Mouse (Mus musculus): Measurements from ENCODE around the gene Aurka.

Aurka gene

GRCm38 (mm10) chr2:172381341-172381740 lies 11.0 kb upstream of the Aurka start:
- no peak for DNase-seq

DNA sequence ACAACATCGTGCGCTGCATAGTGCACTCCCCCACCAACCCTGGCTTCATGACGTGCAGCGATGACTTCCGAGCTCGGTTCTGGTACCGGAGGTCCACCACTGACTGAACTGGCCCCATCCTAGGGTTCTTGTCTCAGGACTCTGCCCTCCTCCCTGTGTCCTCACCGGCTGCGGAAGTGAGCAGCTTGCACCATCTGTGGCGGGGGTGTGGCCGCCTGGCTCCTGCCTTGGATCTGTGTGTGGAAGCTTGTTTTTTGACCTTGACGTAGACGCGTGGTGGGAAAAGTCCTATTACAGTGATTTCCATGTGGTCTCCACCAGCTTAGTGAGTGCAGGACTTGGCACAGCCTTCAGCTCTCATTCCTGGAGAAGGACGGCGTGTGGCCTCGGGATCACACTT lies 10.2 kb upstream of the Aurka start:
- no peak for DNase-seq

DNA sequence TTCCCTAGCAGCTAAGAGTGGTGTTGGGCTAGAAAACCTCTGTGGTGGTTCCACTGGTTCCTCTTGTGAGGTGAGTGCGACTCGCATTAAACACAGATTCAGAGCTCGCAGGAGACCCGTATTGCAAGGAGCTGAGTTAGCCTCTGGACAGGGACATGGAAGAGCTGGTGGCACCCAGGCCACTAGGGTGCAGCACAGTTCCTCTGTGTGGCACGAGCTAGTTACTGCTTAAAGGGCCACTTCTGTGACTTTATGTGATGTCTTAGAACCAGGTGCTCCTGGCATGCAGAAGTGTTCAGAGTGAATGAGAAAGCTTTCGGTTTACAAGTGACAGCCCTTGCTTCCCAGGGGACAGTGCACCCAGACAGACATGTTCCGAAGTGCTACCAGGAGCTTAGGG lies 8.0 kb upstream of the Aurka start:
- DNase-seq, result no peak

- no peak for DNase-seq
Observed at GRCm38 (mm10) chr2:172376999-172377515, 6.7 kb upstream of the Aurka start.

DNA sequence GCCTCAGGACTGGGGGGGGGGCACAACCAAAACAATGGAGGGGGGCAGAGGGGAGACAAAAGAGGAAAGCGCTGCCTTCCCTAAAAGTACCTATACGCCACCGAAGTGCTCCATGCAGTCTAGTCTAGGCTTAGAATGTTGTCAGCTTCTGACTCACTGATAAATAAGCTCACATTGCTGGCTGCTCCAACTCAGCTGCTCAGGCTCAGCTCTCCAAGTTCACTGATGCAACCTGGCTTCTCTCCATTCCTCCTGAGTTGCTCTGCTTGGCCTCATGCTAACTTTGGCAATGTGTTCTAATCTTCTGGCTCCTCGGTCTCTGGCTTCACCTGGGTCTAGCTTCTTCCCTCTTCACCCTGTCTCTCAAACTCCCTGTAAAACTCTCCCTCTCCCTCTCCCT lies 6.2 kb upstream of the Aurka start:
- no peak for DNase-seq

DNA sequence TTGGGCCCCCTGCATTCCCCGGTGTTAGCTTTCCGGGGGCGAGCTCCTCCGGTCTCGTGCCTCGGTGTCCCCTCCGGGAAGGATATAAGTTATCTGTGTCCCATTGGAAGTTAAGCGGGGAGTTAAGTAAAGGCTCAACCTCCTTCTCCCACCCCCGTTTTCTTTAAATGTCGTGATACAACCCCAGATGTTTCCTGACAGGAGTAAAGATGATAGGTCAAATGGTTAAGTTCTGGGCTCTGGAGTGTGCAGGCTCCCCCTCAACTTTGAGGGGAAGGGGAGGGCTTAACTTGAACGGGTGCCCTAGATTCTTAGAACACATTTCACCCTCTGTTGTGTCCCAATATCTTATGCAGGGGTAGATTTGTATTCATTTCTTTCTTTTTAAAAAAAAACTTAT lies 923 bp upstream of the Aurka start:
- no peak for DNase-seq

- DNase-seq, result no peak
Observed at GRCm38 (mm10) chr2:172363176-172363575, 7.2 kb downstream of the Aurka start.

- no peak for DNase-seq
Observed at GRCm38 (mm10) chr2:172355833-172356232, 14.5 kb downstream of the Aurka start.

DNA sequence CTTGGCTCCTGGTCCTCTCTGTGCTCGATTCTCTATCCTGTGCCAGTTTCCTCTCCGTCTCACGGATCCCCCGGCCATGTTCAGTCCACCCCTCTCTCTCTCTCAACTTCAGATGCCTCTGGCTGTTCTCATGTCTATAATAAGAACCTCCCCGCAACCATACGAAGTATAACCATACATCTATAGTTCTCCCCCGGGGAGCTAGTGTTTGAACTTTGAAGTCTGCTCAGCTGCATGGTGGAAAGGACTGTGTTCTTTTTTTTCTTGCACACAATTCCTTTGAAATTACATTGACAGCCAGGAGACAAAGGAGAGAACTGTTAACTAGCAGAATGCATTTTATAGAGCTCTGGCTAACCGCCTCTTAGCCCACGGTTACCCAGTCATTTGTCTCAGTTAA lies 15.6 kb downstream of the Aurka start:
- DNase-seq, result no peak

- no peak for DNase-seq
Observed at GRCm38 (mm10) chr2:172353218-172353617, 17.1 kb downstream of the Aurka start.

DNA sequence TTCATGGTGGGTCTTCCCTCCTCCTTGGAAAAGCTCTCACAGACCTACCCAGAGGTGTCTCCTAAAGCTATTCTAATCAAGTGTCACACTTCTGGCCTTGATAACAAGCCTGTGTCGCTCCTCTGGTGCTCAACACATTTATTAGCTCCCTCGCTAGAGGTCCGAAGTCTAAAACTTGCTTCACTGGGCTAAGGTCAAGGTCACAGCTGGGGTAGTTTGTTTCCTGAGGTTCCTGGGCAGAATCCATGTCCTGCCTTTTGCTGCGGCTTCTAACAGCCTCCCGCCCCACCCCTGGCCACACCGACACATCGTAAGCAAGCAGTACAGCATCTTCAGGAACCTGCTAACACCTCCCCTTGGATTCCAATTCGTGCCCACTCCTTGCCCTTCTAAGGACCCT lies 19.6 kb downstream of the Aurka start:
- DNase-seq, result no peak

- DNase-seq, result no peak
Observed at GRCm38 (mm10) chr2:172349776-172350175, 20.6 kb downstream of the Aurka start.

DNA sequence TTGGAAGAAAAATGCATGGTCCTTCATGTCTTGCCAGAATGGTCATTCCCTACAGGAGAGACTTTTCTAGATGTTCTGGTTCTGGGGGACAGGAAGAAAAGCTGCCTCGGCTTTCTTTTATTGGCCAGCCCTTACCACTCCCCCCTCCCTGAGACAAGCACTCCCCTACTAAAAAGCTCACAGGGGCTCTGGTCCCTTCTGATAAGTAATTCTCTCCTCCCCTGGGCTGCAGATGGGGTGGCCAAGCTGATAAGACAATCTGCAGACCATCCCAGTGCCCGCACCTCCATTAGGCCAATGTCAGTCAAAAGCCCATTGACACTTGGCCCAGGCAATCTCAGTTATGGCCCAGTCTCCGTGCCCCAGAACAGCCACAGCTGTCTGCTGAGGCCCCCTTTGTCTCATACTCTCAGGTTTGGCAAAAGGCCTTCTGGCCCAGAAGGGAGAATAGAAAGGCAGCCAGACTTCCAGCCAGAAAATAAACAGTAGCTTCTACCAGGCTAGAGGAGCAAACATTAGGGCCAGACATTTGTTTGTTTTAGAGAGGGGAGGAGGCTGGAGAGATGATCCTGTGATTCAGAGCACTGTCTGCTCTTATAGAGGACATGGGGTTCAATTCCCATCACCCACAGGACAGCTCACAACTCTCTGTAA lies 21.9 kb downstream of the Aurka start:
- DNase-seq, result no peak

DNA sequence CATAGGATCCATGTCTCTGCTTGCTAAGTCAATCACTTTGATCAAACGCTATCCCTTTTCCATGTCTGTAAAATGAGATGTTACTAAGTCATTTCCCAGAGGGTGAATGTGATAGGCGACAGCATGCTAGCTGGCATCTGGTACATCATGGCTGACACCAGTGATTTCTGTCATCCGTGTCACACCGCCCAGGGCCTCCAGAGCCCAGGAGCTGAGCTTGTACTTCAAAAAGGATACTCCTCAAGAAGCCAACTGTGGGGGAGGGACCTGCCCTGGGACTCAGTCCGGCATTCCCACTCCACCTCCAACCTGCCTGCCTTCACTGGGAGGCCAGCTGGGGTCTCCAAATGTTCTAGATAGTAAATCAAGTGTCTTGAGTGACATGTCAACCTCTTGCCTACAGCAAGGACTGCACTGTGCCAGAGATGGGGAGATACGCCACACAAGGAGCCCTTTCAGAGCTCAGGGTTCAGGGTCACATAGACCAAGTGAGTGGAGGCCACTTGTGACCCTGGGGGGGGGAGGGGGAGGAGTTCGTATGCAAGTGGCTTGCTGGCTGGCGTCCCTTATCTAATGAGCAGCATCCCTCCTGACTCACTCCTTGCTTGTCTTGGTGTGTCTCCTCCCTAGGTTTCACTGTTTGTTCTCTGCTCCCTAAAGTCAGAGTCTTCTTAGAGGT lies 23.3 kb downstream of the Aurka start:
- DNase-seq, result no peak

- peak; percentile 41 to 42 for DNase-seq
Observed at GRCm38 (mm10) chr2:172346034-172346929, 24.1 kb downstream of the Aurka start.

DNA sequence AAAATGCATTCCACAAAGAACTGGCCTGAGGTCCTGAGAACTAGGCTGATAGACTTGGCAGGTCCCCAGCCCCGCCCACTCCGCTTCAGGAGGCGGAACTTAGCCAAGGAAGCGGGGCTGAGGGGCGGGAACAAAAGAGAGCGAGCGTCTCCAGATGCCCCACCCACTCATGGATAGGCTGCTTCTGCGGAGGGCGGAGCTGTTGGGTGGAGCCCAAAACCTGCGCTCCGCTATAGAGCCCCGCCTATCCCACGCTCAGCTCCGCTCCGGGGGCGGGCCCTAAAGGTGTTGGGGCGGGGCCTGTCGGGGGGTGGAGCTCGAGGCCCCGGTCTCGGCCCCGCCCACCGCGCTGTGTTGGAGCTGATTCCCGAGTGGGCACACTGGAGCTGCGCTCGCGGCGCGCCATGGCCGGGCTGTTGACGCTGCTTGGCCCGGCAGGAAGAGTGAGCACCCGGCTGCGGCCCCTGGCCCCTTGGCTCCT lies 25.0 kb downstream of the Aurka start, which contains the start of gene Fam210b:
TSS of gene Fam210b (plus strand) at position 308 of the 481 bp plus-strand sequence.
- DNase-seq, result peak; percentile 90 to 92

- DNase-seq, result no peak
Observed at GRCm38 (mm10) chr2:172344669-172345068, 25.7 kb downstream of the Aurka start.

- DNase-seq, result no peak
Observed at GRCm38 (mm10) chr2:172343751-172344150, 26.6 kb downstream of the Aurka start.

GRCm38 (mm10) chr2:172341606-172342005 lies 28.7 kb downstream of the Aurka start:
- DNase-seq, result no peak

- DNase-seq, result no peak
Observed at GRCm38 (mm10) chr2:172340936-172341335, 29.4 kb downstream of the Aurka start.

- no peak for DNase-seq
Observed at GRCm38 (mm10) chr2:172338206-172338942, 32.0 kb downstream of the Aurka start.

DNA sequence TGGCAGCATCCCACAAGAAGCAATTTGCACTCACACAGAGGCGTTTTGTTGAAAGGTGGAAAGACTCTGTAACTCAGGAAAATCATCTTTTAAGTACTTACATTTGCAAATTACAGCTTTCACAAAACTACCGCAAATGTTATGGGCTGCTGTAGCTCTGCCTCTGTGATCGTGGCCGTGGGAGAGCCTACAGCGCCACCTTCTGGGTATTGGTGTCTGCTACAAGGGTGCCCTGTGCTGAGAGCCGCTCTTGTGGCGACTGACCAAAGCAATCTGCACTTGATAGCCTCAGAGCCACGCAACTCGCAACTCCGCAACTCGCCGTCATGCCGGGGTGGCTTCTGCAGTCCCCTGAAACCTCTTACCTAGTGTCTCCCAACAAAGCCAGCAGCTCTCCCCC lies 41.2 kb downstream of the Aurka start:
- DNase-seq, result peak; percentile 58 to 66
